Mouse (Mus musculus) bone marrow, adult 2 months (tissue): ENCODE measurements around the gene Speg.

ENCODE experiments used
- CTCF ChIP-seq: fragments of 200-500 bp; IDR thresholded peaks from 2 replicates; pipeline ENCODE4 v1.5.1; 2011; ENCODE audit warnings: low read length, control low read depth; ENCODE audit not compliant: control insufficient read depth, insufficient read depth
- POLR2A ChIP-seq: fragments of 200-500 bp; IDR thresholded peaks from 2 replicates; pipeline ENCODE4 v1.6.1; 2011; ENCODE audit warnings: low read depth, mild to moderate bottlenecking, control low read depth, low read length, borderline replicate concordance; ENCODE audit not compliant: control insufficient read depth

DNA sequence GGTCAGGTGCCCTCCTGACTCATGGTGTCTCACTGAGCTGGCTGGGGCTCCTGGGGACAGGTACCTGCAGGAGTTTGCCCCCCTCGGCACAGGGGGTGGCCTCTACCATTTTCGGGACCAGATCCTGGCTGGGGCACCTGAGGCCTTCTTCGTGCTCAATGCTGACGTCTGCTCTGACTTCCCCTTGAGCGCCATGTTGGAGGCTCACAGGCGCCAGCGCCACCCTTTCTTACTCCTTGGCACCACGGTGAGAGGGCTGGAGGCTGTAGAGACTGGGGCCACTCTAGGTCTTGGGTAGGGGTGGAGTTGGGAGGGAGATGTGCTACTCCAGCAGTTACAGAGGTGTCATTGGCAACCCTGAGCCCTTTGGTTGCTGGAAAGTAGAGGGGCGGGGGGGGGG is 63.7 kb downstream of the Speg start:
- TF ChIP-seq POLR2A (no peak), CTCF (no peak)
